Mouse (Mus musculus): Measurements from ENCODE around the gene Slamf9. TPM values are rescaled to one million over a fixed set of nuclear protein-coding genes. Genes with fewer than 3 reads are reported as not detected.

Gene Slamf9
- 1 to 10 TPM in 1 of 2 experiments, under 1 TPM in 1; 0.36 to 1.6 TPM for polyA plus RNA-seq (2017; shearing (Covaris generic))

DNA sequence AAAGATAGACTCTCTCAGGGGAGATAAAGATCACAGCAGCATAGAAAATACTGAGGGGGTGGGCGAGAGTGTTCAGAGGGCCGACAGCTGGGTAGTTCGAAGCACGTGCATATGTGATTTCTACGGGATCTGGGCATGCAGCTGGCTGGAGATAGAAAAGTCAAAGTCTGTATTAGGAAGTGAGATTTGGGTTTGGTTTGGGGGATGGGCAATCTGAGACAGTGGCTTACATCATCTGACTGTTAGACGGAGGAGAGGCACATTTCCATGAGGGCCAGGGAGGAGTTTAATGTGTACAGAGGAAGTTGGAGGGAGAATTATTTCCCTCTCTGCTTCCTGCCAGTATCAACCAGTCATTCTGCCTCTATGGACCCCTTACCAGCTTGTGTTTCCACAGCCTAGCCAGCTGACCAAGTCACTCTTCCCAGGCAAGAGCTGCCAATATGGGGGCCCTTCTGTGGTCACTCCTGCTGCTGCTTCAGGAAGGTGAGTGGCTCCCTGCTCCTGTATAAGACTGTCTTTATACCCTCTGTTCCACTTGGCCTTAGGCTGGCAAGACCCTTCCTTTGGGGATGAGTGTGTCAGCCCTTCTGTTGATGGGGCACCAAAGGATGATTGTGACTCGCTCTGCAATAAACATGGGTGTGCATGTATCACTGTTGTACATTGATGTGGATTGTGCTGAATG is at the start of gene Slamf9:
TSS of gene Slamf9 (plus strand) at position 305 of the 688 bp plus-strand sequence.

DNA sequence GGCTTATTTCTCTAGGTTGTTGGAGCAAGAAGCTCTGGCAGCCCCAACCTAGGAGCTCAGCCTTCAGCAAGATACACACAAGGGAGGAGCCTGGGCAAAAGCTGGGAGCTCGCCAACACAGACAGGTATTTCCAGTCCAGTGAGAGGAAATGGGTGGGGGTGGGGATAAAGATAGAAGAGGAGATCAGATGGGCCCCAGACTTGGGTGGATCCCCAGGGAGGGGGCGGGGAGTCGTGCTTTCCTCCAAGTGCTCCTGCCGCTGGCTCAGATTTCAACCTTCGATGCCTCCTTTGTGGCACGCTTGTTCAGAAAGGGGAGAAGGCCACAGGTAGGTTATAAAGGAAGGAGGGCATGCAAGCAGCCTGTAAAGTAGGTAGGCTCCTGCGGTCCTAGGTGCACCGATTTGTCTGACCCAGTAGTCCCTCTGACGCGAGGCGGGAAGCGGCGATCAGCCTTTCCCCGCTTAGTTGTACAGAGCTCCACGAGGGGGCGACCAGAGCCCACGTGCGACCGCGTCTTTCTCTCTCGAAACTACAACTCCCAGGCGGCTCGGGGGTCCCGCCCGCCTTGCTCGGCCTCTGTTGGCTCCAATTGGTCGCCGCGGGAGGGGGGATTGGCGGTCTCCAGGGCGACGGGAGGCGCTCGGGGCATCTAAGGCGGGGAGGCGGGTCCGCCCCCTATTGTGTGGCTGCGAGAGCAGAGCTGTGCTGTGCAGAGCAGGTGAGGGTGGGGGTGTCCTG is 6.6 kb downstream of the Slamf9 start, which contains the start of gene Igsf9:
TSS of gene Igsf9 (plus strand) at position 249 of the 741 bp plus-strand sequence.

DNA sequence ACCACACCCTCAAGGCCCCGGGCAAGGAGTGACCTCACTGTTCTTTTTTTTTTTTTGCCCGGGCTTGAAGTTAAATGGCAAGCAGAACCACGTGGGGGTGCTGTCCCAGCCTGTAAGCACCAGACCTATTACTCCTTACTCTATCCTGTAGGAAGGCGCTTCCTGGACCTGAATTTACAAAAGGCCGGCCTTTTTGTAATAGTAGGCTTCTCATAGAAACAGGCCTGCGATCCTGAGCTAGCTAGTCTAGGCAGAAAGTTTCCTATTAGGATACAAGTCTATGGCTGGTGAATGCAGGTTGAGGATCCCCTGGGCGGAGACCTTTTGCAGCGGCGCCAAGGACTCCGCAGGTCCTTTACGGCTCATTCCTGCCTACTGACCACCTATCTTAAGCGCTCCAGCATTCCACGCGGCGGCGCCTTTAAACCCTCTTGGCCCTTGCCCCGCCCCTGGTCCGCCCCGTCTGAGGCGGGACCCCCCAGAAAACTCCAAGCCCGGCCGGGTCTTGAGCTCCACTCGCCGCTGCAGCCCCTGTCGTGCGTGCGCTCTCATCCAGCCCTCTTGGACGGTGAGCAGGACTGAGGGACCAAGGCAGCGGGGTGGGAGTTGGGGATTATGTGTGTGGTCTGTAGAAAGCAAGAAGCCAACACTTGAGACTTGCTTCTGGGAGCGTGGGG is 24.7 kb downstream of the Slamf9 start, which contains the start of gene Tagln2:
TSS of gene Tagln2 (plus strand) at position 283 of the 677 bp plus-strand sequence.

DNA sequence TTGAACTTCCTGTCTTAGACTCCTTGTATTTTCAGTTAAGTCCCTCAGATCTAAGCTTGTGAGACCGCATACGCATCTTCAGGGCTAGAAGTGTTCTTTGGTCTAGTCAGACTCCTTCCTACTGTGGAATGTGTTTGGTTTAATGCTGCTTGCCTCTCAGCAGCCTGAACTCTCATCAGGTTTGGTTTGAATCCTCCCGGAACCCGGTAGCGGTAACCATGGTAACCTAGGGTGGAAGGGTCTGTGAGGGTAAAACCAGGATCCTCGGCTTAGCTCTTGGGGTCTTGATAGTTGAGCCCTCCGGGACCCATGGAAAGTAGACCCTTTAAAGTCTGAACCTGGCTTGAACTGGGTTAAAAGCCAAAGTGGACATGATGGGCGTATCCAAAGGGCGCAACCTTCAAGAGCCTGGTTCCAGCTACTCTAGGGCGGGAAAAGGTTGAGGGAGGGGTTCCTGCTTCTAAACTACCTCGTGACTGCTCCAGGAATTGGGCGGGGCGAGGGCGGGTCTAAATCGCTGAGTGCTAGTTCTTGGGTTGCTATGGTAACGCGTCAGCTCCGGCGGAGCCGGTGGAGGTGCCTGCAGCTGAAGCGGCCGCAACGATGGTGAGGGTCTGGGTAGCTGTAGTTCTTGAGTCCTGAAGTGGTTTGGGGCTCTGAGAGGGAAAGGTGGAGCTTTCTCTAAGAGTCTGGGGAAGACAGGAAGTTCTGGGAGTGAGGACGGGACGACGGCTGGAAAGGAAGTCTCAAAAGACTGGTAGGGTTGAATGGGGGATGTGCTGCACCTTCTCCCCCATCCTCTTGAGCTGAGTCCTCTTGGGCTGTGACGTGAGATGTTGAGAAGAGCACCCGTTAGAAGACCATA is 45.6 kb downstream of the Slamf9 start, which contains the start of gene Cfap45:
TSS of gene Cfap45 (plus strand) at position 226 of the 865 bp plus-strand sequence.

Other genes starting within 250 kb of the Slamf9 start
- 1 to 10 TPM in 1 of 2 experiments, not detected in 1; 1.2 TPM for gene Atp1a4, start 216.9 kb upstream of the Slamf9 start, polyA plus RNA-seq (2017; shearing (Covaris generic))
- gene Igsf8, start 213.7 kb upstream of the Slamf9 start, polyA plus RNA-seq (2017; shearing (Covaris generic)): 10 to 100 TPM; 30.5 to 47.2 TPM
- 1 to 10 TPM in 1 of 2 experiments, under 1 TPM in 1; 0.22 to 2.1 TPM for gene Atp1a2, start 177.3 kb upstream of the Slamf9 start, polyA plus RNA-seq (2017; shearing (Covaris generic))
- gene Kcnj9, start 146.0 kb upstream of the Slamf9 start, polyA plus RNA-seq (2017; shearing (Covaris generic)): under 1 TPM in 1 of 2 experiments, not detected in 1; 0.87 TPM
- gene Kcnj10, start 134.1 kb upstream of the Slamf9 start, polyA plus RNA-seq (2017; shearing (Covaris generic)): under 1 TPM; 0.13 to 0.75 TPM
- gene Pigm, start 98.8 kb upstream of the Slamf9 start, polyA plus RNA-seq (2017; shearing (Covaris generic)): 10 to 100 TPM in 1 of 2 experiments, 1 to 10 TPM in 1; 8.8 to 11.6 TPM
- gene Igsf9, start 6.4 kb downstream of the Slamf9 start, polyA plus RNA-seq (2017; shearing (Covaris generic)): 1 to 10 TPM in 1 of 2 experiments, under 1 TPM in 1; 0.23 to 3.5 TPM
- 100 to 1,000 TPM; 271 to 514 TPM for gene Tagln2, start 24.7 kb downstream of the Slamf9 start, polyA plus RNA-seq (2017; shearing (Covaris generic))
- 1 to 10 TPM in 1 of 2 experiments, under 1 TPM in 1; 0.11 to 3.5 TPM for gene Cfap45, start 45.4 kb downstream of the Slamf9 start, polyA plus RNA-seq (2017; shearing (Covaris generic))
- not detected for gene Vsig8, start 80.6 kb downstream of the Slamf9 start, polyA plus RNA-seq (2017; shearing (Covaris generic))
- under 1 TPM in 1 of 2 experiments, not detected in 1; 0.31 TPM for gene Slamf8, start 115.2 kb downstream of the Slamf9 start, polyA plus RNA-seq (2017; shearing (Covaris generic))
- under 1 TPM in 1 of 2 experiments, not detected in 1; 0.11 TPM for gene Fcrl6, start 127.2 kb downstream of the Slamf9 start, polyA plus RNA-seq (2017; shearing (Covaris generic))
- gene Dusp23, start 157.6 kb downstream of the Slamf9 start, polyA plus RNA-seq (2017; shearing (Covaris generic)): 1 to 10 TPM; 6.5 to 7.8 TPM
- not detected for gene Crp, start 222.7 kb downstream of the Slamf9 start, polyA plus RNA-seq (2017; shearing (Covaris generic))